Mouse (Mus musculus) ES-E14 (cell line): Measurements from ENCODE around the gene Slc4a3.

Experiments used
- CHD2 ChIP-seq: IDR thresholded peaks from 2 replicates; pipeline ENCODE4 v1.6.1; 2014; ENCODE audit warnings: mild to moderate bottlenecking, low read depth, low read length, inconsistent platforms
- HCFC1 ChIP-seq: IDR thresholded peaks from 2 replicates; pipeline ENCODE4 v1.6.1; 2012; ENCODE audit warnings: low read length, inconsistent platforms, borderline replicate concordance; ENCODE audit not compliant: insufficient read depth
- MAFK ChIP-seq: IDR thresholded peaks from 2 replicates; pipeline ENCODE4 v1.6.1; 2014; ENCODE audit warnings: mild to moderate bottlenecking, low read depth, low read length, inconsistent platforms; ENCODE audit not compliant: insufficient read depth
- ZC3H11A ChIP-seq: IDR thresholded peaks from 2 replicates; pipeline ENCODE4 v1.6.1; 2012; ENCODE audit warnings: low read depth, mild to moderate bottlenecking, inconsistent platforms, low read length, borderline replicate concordance

GRCm38 (mm10) chr1:75561898-75562238 is 15.8 kb downstream of the Slc4a3 start:
- TF ChIP-seq CHD2 (no peak), MAFK (no peak), ZC3H11A (no peak), HCFC1 (no peak)
